Mouse (Mus musculus) gastrocnemius, postnatal 10 days (tissue): ENCODE results near the gene Tmem169. TPM values are rescaled to one million over a fixed set of nuclear protein-coding genes. Genes with fewer than 3 reads are reported as not detected.

ENCODE experiments used
- DNase-seq: peaks from one replicate; pipeline ENCODE4 v3.0.0; 2021; ENCODE audit warnings: mixed read lengths
- total RNA-seq, 2 experiments: library from RNA; stranded (reverse); gene quantifications; 2 replicates each; pipeline ENCODE4 v1.2.3; 2021

Tmem169 gene
- total RNA-seq, 2 experiments from 2014 or later, result 0.26 to 0.32 TPM

DNA sequence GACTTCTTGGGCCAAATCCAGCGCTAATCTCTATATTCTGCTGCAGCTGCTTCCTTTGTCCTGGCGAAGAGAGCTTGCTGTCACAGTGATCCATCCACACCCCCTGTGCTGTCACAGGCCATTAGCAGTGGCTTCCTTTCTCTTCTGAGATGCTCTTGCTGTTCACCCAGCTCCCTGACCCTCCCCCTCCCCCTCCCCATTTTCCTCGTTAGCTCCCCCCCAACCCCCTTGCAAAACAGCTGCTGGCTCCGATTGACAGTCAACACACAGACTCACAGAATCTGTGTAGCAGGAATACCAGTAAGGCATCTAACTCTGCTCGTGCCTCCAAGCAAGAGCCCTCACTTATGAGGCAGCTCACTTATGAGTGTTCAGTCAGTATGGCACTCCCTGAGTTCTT lies 2.7 kb downstream of the Tmem169 start:
- no peak for DNase-seq

DNA sequence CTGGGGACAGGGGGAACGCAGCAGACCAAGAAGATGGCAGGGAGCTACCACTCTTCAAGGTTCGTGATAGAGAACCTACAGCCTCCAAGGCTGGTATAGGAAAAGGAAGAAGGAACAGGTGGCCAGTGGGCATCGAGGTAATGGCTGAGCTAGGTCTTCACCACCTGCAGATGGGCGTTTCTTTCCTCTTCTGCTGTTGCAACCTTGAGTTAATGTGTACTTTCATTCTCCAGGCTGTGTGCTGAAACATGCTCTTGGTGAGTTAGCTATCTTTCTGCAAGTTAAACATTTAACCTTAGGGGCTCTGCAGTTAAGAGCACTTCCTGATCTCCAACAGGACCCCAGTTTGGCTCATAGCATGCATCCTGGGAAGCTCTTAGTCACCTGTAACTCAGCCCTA lies 3.7 kb downstream of the Tmem169 start:
- no peak for DNase-seq

DNA sequence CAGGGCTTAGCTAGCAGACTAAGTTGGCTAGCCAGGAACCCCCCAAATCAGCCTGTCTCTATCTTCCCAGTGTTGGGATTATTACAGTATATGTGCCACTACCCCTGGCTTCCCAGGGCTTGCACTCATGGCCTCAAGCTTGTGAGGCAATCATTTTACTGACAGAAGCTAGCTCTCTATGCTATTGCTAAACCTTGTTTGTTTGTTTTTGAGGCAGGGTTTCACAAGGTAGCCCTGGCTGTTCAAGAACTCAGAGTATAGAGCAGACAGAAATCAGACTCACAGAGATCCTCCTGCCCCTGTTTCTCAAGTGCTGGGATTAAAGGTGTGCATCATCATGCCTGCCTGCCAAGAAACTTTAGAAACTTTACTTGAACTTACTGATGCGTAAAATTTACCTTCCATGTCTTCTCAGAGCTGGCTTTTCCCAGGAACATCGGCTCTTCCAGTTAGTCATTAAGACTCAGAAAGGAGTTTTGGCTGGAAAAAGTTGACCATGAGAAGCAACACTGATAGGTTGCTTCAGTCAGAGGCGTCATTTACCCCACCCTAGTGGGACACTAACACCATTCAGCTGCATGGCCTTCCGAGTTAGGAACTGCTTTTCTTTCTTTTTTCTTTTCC lies 4.5 kb downstream of the Tmem169 start:
- no peak for DNase-seq

DNA sequence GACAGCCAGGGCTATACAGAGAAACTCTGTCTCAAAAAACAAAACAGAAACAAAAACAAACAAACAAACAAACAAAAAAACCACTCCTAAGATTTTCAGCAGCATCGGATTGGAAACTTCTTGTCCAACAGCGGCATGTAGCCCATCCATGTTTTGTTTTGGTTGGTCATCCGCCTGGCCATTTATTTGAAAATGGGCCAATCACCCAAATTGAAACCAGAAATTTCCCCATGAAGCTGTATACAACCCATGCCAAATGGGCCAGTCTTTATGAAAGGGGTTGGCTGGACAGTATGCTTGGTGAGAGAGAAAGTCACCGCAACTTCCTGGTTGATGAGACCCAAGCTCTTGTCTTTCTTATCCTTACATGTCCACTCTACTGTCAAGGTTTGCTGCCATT lies 6.7 kb downstream of the Tmem169 start:
- DNase-seq, result no peak

DNA sequence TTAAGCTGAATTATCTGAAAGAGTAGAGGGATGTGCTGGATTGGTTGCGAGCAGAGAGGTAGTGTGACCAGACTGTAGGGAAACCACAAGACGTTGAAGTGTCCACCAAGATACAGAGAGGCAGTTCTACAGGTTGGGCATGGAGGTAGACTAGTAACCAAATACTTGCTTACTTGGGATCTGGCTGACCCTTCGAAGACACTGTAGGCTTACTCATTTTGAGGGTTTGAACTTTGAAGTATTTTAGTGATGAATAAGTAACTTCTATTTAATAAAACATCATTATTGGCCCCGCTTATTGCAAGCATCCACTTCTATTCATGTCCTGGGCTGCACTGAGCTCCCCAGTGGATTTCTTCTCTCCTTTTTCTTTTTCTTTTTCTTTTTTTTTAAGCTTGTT lies 7.3 kb downstream of the Tmem169 start:
- no peak for DNase-seq

DNA sequence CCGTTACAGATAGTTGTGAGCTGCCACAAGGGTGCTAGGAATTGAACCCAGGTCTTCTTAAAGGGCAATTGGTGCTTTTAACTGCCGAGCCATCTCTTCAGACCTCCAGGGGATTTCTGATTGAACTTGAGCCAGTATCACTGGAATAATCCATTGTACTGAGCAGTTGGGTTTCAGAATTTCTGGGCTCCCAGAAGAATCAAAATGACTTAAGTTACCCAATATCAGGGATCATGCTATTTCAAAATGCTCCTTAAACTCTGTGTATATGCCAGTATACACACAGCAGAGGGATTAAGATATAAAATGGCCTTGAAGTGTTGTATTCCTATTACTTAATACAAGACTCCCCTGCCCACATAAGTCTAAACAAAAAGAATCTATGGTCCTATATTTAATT lies 7.8 kb downstream of the Tmem169 start:
- DNase-seq, result no peak

DNA sequence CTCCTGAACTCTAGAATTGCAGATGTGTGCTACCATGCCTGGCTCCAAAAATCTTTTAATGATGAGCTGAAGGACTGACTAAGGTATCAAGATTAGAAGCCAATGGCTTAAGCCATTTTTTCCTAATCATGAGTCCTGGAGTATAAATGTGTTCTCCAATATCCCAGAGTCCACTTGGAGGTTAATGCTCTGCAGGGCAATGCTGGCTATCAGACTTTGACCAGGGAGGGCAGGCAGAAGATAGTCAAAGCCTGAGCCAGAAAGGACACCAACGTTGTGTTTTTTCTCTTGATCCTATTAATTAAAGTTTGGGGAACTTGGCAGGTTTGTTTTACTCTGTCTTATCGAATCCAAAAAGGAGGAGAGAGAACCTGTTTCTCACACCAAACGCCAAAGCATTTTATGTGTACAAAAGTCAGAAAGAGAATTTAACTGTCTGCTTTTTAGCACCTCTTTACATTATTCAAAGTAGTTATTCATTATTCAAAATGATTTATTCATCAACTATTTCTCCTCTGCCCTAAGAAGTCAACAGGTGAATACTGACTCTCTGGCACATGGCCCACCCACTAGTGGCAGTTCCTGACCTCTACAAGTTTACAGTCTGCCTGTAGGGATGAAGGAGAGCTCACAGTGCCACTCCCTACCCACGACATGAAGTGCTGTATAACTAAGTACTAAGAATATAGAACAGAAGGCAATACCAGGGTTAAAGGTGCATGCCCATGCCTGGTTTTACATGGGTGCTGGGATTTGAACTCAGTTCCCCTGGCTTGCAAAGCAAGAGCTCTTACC lies 9.9 kb downstream of the Tmem169 start:
- DNase-seq, result no peak

DNA sequence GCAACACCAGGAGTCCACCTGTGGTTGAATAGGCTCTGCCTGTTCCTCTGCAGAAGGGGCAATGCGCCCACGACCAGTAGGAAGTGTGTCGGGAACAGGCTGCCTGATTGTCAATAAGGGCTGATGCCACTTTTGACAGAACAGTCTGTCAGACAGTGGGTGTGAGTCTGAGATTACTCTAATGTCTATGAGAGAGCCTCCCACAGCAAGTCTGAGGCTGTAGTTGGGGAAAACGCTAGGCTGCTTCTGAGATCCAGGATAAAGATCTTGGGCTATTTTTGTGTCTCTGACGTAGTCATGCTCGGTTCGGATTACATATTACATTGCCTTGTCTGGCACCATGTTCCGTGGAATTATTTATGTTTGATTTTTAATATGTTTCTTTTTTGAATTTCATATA lies 11.6 kb downstream of the Tmem169 start:
- no peak for DNase-seq

DNA sequence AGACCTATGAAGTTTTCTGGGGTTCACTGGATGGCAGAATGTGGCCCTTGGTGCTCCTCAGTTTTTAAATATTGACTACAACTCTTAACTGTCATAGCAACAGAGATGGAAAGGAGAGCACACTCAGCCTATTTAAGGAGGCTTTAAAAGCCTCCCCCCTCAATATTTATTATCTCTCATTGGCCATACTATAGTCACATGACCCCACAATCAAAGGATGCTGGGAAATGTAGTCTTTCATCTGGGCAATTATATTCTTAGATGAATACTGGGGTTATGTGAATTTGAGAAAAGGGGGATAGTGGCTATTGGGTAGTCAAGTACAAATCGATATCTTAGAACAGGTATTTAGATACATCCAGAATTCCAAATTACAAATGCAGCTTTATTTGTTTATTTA lies 17.7 kb downstream of the Tmem169 start:
- no peak for DNase-seq

DNA sequence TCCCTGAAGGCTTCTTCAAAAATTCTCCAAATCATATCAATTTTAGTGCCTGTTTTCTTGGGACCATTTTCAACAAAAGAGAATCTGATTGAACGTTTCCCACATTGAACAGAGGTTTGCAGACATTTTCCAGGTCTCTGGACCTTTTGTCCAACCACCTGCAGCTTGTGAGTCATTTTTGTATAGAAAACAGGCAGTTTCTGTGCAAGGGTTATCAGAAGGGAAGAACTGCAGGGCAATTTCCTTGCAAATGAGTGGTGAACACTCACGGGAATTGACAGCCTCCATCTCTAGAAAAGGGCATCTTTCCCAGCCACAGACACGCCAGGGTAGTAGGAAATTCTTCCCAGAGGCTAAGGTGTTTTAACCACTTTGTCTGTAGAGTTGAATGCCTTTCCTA lies 22.1 kb downstream of the Tmem169 start:
- no peak for DNase-seq

DNA sequence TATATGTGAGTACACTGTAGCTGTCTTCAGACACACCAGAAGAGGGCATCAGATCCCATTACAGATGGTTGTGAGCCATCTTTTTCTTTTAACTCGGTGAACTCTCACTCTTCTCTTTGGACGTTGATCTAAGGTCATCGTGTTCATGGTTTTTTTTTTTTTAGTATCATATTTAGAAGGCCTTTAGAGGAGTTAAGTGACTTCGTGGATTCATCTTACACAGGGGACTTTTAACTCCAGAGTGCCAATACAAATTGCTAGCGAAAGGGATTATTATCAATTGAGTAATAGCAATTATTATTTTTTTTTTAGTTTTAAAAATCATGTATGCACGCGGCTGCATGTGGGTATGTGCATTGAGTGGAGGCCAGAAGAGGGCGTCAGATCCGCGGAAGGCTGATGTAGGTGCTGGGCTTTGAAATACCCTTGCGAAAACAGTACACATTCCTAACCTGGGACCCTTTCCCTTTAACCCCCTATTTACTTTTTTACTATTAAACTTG lies 22.6 kb downstream of the Tmem169 start:
- DNase-seq, result peak; percentile 28

DNA sequence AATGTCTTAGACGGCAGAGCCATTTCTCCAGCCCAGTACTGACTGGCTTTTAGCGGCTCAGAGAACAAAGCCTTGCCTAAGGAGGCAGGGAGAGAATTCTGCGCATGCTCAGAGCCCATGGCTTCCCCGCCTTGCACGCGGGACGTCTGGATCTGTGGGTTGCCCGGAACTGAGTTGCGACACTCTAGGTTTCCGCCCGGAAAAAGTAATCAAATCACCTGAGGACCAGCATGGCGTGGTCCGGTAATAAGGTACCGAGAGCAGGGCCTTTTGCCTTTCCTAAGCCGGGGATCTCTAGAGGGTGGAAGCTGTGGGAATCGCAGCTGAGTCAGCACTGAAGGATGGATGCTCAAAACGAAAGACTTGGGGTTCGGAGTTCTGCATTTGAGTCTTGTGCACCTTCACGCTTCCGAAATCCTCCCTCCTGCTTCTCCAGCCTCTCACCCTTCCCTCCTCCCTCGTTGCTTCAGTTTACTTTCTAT lies 23.2 kb downstream of the Tmem169 start, which contains the start of gene Xrcc5:
Gene Xrcc5 (plus strand): TSS at position 105 of the 482 bp plus-strand sequence.
- DNase-seq, result peak; percentile 84

DNA sequence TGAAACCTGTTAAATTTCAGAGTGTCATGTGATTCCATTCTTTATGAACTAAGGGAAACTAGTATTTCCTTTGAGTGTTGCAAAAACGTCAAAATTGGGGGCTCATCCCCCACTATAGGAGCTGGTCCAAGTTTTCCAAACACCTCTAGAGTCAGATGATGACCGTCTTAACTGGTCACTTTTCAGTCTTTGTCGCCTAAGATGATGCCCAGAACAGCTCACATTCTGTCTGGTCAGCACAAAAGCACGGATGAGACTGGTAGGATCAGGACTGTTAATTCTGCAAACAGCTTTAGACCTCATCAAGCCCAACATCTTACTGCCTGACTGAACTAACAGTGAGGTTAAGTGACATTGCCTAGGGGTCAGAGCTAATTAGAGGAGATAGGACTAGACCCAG lies 24.8 kb downstream of the Tmem169 start:
- no peak for DNase-seq

DNA sequence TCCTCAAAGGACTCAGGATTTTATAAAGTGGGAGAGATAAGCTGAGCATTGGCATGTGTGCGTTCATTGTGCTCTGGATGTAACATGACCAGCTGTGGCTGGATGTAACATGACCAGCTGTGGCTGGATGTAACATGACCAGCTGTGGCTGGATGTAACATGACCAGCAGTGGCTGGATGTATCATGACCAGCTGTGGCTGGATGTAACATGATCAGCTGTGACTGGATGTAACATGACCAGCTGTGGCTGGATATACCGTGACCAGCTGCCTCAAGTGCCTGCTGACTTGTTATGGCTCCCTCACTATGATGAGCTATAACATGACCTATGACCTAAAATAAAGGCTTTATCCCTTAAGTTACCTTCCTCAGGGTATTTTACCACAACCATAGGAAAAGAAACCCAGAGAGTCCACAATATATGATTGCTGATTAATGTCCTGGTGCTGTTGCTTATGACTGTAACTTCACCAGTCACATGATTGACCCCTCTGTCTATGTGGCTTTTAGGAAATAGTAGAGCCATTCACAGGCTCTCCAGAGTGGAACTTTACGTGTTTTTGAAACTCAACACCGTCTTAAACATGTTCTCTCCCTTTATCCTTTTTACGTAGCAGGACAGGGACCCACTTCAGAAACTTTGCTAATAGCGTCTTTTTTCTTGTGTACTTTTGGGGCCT lies 25.7 kb downstream of the Tmem169 start:
- DNase-seq, result no peak

DNA sequence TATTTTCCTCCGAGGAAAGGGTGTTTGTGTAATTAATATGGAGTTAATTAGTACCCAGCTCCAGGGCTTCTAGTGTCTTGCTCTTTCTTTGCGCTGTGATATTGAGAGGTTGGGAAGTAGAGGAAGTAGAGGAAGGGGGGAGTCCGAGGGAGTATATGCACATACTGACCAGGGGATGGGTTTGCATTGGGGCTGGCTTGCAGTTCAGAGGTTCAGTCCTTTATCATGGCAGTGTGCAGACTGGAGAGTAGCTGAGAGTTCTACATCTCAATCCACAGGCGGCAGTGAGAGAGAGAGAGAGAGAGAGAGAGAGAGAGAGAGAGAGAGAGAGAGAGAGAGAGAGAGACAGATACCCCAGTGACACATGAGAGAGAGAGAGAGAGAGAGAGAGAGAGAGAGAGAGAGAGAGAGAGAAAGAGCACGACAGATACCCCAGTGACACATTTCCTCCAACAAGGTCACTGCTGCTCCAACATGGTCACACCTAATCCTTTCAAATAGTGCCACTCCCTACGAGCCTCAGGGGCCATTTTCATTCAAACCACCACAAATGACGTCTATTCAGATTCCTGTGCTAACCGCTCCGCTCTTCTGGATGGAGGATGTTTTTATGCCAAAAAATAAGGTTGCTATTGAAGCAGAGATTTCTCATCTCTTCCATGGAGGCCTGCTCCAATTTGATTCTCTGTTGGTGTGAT lies 28.7 kb downstream of the Tmem169 start:
- DNase-seq, result no peak

DNA sequence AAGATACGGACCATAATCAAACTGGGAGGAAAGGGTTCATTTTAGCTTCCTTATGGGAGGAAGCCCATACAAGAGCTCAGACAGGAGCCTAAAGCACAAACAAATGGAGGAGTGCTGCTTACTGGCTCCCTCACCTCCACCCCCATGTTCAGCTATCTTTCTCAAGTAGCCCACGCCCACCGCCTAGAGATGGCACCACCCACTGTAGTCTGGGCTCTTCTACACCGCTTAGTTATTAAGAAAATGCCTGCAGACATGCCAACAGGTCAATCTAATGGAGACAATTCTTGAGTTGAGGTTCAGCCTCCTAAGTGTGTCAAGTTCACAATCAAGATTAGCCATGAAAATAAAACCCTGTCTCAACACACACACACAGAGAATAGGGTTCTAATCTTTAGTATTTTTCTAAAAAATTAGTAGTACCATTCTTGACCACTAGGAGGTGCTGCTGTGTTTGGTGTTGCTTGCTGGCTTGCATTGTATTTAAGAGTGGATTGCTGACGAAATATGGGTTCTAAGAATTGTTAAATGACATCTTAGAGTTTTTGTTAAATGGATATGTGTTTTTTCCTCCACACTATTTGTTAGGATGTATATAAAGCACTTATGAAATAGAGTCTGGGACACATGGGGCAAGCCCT lies 29.4 kb downstream of the Tmem169 start:
- no peak for DNase-seq

DNA sequence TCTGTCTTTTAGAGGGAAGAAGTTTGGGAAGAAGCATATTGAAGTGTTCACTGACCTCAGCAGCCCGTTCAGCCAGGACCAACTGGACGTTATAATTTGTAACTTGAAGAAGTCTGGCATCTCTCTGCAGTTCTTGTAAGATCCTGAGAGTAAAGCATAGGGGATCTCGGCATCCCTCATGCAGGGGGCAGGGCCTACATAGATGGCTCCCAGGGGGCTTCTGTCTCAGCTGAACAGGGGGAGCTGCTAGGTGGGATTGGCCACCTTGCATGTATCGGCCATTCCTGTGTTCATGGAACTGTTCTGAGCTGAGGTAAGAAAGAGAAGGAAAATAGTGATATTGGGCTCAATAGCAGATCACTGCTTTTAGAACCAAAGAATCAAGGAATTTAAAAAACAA lies 31.3 kb downstream of the Tmem169 start:
- DNase-seq, result no peak

DNA sequence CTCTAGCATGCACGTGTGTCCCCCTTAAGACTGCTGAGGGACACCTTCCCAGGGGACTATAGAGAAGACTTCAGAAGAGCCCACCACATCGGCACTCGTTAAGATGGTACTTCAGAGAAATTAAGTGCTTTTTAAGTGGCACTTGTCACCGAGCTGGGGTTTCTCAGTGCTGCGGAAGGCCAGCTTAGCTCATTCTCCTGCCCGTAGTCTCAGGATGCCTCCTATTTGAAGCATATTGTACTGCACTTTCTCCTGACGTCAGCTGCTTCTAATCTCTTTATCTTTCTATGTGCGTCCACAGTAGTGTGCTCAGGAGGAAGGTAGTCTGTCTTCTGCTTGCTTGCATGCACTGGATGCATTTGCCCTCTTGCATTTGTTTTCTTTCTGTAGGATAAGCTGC lies 32.2 kb downstream of the Tmem169 start:
- DNase-seq, result no peak

DNA sequence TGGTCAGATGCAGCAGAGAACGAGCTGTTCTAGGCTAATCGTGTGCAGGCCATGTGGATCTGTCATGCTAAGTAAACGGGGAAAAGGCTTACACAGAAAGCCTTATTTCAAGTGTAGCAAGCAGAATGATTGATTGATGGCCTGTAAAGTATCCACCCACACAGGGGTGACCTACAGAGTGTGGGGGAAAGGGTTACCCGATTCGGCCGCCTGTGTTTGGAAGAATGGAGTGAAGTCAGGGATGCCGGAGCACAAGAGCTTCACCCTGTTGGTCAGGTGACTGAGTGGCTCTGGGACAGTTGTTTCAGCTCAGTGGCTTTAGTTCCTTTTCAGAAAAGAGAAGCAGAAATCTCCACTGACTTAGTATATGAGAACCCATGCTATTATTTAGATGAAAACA lies 32.7 kb downstream of the Tmem169 start:
- no peak for DNase-seq

DNA sequence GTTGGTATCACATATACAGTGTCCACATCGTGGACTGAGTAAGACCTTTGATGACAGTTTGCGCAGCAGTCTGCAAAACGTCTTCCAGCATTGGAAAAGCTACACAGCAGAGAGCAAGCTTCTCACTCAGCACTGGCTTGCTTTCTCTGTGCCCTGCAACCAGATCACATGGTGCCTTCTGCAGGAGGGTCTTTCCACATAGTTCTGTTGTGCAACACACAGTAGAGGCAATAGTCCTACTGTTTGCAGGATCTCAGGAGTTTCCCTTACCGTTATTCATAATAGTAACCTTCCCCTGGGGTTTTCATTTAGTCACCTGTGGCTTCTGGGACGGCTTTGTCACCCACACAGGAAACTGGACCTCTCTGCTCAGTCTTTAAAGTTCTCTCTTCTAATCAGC lies 36.6 kb downstream of the Tmem169 start:
- no peak for DNase-seq

DNA sequence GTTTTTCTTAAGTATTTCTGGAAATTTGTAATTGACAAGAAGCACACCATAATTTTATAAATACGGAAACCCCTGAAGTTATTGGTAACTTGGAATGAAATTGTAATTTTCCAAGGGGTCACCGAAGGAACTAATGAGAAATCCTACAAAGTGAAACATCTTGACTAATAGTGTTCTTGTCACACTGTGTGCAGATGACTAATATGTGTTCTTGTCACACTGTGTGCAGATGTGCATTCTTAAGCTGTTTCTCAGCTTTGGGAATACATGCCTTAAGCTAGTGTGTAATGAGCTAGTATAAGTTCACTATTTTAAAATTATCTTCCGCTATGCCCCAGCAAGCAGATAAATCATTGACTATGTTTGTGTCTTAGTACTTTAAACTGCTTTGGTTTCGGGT lies 39.1 kb downstream of the Tmem169 start:
- DNase-seq, result no peak
